Mouse (Mus musculus) B cell, adult 62 days (primary cell): ENCODE measurements around the gene Defa28. TPM values are rescaled to one million over a fixed set of nuclear protein-coding genes. Genes with fewer than 3 reads are reported as not detected.

ENCODE experiments used
- total RNA-seq: library from RNA; stranded (reverse); gene quantifications from 4 replicates; pipeline ENCODE4 v1.2.4, GENCODE M21; 2023

Gene Defa28
- total RNA-seq = not detected in 4 replicates

DNA sequence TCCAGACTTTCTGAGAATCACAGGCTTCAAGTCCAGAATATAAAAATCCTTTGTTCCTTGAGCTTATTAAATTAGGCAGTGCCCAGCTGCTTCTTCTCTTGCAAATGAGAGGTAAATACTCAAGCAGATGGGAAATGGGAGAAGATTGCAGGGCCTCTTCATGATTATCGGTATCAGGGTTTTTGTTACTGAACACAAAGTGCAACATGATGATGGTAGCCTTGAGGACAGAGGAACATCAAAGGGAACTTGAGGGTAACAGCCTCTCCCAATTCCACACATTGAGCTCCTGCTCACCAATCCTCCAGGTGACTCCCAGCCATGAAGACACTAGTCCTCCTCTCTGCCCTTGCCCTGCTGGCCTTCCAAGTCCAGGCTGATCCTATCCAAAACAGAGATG lies at the start of gene Defa28:
Gene Defa28 (plus strand): TSS at position 301 of the 400 bp plus-strand sequence.

GRCm38 (mm10) chr8:21565086-21565485 lies 17.7 kb upstream of the Defa28 start, which contains the start of gene Defa37:
Gene Defa37 (plus strand): TSS chr8:21565386.

DNA sequence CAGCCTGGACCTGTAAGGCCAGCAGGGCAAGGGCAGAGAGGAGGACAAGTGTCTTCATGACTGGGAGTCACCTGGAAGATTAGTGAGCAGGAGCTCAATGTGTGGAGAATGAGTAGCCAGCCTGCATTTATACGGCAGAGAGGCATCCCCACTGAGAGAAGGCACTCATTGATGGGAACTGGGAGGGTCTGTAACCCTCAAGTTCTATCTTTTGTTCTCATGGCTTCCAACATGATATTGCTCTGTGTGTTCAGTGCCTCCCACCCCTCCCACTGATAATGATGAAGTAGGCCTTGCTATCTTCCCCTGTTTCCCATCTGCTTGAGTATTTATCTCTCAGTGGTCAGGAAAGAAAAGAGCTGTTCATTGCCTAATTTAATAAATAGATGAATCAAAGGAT lies 11.6 kb downstream of the Defa28 start, which contains the start of gene Gm7861:
Gene Gm7861 (minus strand): TSS at position 101 of the 400 bp plus-strand sequence.

DNA sequence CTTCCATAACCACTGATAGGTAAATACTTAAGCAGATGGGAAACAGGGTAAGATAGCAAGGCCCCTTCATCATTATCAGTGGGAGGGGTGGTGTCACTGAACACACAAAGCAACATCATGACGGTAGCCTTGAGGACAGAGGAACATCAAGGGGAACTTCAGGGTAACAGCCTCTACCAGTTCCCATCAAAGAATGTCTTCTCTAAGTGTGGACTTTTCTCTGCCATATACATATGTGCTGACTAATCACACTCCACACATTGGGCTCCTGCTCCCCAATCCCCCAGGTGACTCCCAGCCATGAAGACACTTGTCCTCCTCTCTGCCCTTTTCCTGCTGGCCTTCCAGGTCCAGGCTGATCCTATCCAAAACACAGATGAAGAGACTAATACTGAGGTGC lies 35.1 kb downstream of the Defa28 start, which contains the start of gene Defa26:
Gene Defa26 (plus strand): TSS at position 301 of the 400 bp plus-strand sequence.

Other genes with a start within 250 kb of the Defa28 start
- not detected in 4 replicates for gene Defa2, start 204.5 kb upstream of the Defa28 start, total RNA-seq
- gene Defa33, start 191.2 kb upstream of the Defa28 start, total RNA-seq = not detected in 4 replicates
- not detected in 4 replicates for gene Defa36, start 155.6 kb upstream of the Defa28 start, total RNA-seq
- not detected in 4 replicates for gene Gm7849, start 126.4 kb upstream of the Defa28 start, total RNA-seq
- gene Defa20, start 73.7 kb upstream of the Defa28 start, total RNA-seq = not detected in 4 replicates
- gene Defa32, start 54.0 kb upstream of the Defa28 start, total RNA-seq = not detected in 4 replicates
- gene Defa37, start 17.6 kb upstream of the Defa28 start, total RNA-seq = not detected in 4 replicates
- gene Gm7861, start 11.5 kb downstream of the Defa28 start, total RNA-seq = not detected in 4 replicates
- not detected in 4 replicates for gene Defa26, start 35.2 kb downstream of the Defa28 start, total RNA-seq
- not detected in 4 replicates for gene Defa17, start 72.8 kb downstream of the Defa28 start, total RNA-seq
- not detected in 4 replicates for gene Defa34, start 82.8 kb downstream of the Defa28 start, total RNA-seq
- gene AY761184, start 120.6 kb downstream of the Defa28 start, total RNA-seq = not detected in 4 replicates
- gene Defa24, start 151.5 kb downstream of the Defa28 start, total RNA-seq = not detected in 4 replicates
- not detected in 4 replicates for gene Defb50, start 240.5 kb downstream of the Defa28 start, total RNA-seq